Mouse (Mus musculus) right cerebral cortex, postnatal 36 days (tissue): ENCODE measurements around the gene Abhd8.
"Not testable (repeated sequence)": the region's sequence is repeated elsewhere in the genome, so short reads cannot be mapped to it uniquely, and the experiment has no call there.

Experiments
- DNase-seq, 2 experiments: peaks; one replicate each; pipeline ENCODE4 v3.0.0; 2022; ENCODE audit warnings: low spot score in 2 of 2, mixed read lengths in 1 of 2

Gene Abhd8

GRCm38 (mm10) chr8:71461152-71461840 is 2.2 kb downstream of the Abhd8 start:
- DNase-seq, result no peak

- DNase-seq, result no peak
Measured at GRCm38 (mm10) chr8:71460716-71461115, 2.7 kb downstream of the Abhd8 start.

DNA sequence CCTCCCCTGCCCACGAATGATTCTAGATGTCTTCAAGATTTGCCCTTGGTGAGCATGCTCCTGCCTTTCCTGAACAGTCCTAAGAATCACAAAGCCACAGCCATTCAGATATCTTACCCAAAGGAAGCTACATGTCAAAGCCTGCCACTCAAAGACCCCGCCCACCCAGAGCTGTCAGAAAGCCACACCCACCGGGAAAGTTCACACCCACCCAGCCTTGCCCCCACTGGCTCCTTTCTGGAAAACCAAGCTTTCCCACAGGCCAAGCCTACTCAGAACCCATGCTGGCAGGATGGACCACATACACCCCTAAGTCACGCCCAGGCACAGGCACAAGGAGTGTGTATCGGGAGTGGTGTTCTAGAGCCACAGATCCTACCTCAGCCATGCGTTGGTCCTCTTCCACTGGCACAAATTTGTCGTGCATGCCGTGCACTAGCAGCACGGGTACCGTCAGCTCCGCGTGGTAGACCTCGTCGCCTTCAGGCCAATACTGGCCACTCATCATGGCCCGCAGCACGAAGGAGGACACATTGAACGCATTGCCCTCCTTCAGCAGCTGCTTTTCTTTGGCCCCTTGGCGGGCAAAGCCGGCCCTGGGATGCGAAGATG is 5.7 kb downstream of the Abhd8 start:
- no peak for DNase-seq

GRCm38 (mm10) chr8:71456906-71457305 is 6.5 kb downstream of the Abhd8 start:
- DNase-seq, result no peak

- no peak for DNase-seq
Measured at GRCm38 (mm10) chr8:71454668-71455067, 8.8 kb downstream of the Abhd8 start.

- no peak for DNase-seq
Measured at GRCm38 (mm10) chr8:71452669-71453068, 10.8 kb downstream of the Abhd8 start.

- no peak for DNase-seq
Measured at GRCm38 (mm10) chr8:71451777-71452176, 11.7 kb downstream of the Abhd8 start.

GRCm38 (mm10) chr8:71451337-71451736 is 12.1 kb downstream of the Abhd8 start:
- no peak for DNase-seq

DNA sequence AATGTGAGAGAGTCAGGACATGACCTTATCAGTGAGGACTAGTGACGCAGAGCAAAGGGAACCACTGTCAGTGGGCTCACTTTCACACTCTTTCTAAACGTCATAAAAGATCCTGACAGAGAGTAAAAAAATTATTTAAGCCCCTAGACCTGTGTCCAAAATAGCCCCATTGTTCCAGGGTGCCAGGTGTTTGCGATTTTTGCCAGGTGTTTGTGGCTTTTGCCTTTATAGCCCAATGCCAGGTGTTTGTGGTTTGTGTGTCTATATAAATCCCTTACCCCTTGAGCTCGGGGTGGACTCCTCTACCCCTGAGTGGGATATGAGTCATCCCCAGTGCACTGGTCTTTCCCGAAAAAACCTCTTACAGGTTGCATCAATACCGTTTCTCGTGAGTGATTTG is 18.4 kb downstream of the Abhd8 start:
- DNase-seq, result no peak

DNA sequence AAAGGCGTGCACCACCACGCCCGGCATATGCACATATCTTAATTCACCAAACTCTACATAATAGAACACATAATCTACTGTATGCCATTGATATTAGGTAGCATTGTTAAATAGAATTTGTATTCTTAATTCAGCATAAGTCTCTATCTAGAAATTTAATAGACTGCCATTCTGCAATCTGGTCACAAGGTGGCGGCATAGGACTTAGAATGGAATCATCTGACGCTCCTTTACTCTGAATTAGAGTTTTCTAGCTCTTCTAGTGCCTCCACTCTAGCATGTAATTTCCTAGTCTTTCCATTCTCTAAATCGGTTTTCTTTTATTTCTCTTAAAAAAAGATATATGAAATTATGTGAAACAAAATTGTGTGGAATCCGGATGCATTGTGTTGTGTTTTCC is 22.1 kb downstream of the Abhd8 start:
- no peak for DNase-seq

- DNase-seq, result no peak
Measured at GRCm38 (mm10) chr8:71437041-71437440, 26.4 kb downstream of the Abhd8 start.

DNA sequence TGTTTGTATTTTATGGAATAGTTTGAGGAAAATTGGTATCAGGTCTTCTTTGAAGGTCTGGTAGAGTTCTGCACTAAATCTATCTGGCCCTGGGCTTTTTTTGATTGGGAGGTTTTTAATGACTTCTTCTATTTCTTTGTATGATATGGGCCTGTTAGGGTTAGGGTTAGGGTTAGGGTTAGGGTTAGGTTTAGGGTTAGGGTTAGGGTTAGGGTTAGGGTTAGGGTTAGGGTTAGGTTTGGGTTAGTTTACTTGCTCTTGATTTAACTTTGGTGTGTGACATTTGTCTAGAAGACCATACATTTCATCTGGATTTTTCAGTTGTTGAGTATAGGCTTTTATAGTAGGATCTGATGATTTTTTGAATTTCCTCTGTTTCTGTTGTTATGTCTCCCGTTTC is 30.5 kb downstream of the Abhd8 start:
- not testable (repeated sequence) for DNase-seq

GRCm38 (mm10) chr8:71422121-71422520 is 41.3 kb downstream of the Abhd8 start:
- DNase-seq, result no peak

DNA sequence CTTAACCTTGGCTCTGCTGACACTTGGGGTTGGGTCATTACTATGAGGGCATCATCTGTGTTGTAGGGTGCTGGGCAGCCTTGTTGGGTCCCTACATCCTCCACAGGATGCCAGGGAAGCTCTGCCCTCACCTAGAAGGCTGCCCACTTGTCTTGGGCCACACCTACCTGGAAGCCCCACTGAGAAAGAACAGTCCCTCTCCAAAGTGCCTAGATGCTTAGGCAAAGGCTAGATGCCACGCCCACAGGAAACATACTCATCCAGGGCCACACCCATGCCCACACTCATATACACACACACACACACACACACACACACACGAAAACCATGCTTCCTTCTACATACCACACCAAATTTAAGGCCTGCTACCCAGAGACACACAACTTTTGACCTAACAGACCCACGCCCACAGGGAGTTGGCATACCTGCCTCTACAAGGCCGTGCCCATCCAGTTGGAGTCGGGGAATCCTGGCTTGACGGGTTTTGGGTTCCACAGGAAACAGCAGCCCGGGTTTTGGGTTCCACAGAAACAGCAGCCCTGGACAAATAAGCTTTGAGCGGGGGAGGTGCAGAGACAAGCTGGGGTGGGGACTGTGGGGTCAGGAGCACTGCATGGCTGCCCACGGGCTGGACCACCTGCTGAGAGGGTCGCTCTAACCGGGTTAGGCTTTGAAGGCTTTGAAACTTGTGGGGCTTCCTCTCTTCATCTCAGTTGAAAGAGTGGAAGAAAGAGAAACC is 51.8 kb downstream of the Abhd8 start:
- DNase-seq, result no peak

GRCm38 (mm10) chr8:71408231-71408630 is 55.2 kb downstream of the Abhd8 start:
- no peak for DNase-seq

GRCm38 (mm10) chr8:71407441-71407840 is 56.0 kb downstream of the Abhd8 start:
- no peak for DNase-seq
